Comparison of ENCODE assay signal across 17 mouse cellular contexts in genomic region chr10:39216142-39216904, GRCm38 (mm10). TPM values are rescaled to one million over a fixed set of nuclear protein-coding genes. Genes with fewer than 3 reads are reported as not detected.
DNase-seq lines count a peak whose midpoint lies in the region; ATAC-seq lines count a peak whose summit lies in the region.
"Had no signal": no experiment of that assay in that cellular context is flagged by ENCODE, and none has a peak within 500 bp of the region (broad histone marks: within the 10 kb centered on the region; RNA-seq: fewer than 3 reads in every experiment).

No protein-coding gene starts in this region.

- WGBS in liver, embryonic 13.5 days (ENCODE audit: insufficient replicate concordance): 70% methylated on average over 14 of the region's 14 CpGs
- WGBS in liver, embryonic 12.5 days (ENCODE audit: insufficient replicate concordance): 79% methylated on average over 14 of the region's 14 CpGs
- WGBS in intestine, embryonic 14.5 days: 69% methylated on average over 14 of the region's 14 CpGs
- 64% methylated on average over 14 of the region's 14 CpGs for WGBS in intestine, embryonic 16.5 days

- peak; percentile 26; the same call in 1 of the 2 replicates for ATAC-seq in liver, embryonic 13.5 days (ENCODE audit: low read depth)
- no peak for ATAC-seq in liver, embryonic 12.5 days
- ATAC-seq in intestine, embryonic 14.5 days (replicated peaks; ENCODE audit: low FRiP score, low TSS enrichment, low read depth): no peak
- peak; percentile 87 for ATAC-seq in intestine, embryonic 16.5 days
- ATAC-seq: activated CD4-positive, CD25-positive, alpha-beta regulatory T cell, adult 4 months; forebrain, embryonic 16.5 days; Patski had no signal

- H3K27me3 ChIP-seq in liver, embryonic 13.5 days: no peaks in the 10 kb centered on the region
- H3K27me3 ChIP-seq in liver, embryonic 12.5 days (replicated peaks): no peaks in the 10 kb centered on the region
- no peaks in the 10 kb centered on the region for H3K27me3 ChIP-seq in intestine, embryonic 14.5 days (replicated peaks; ENCODE audit: control insufficient read depth, insufficient read depth, low read length)
- H3K27me3 ChIP-seq in intestine, embryonic 16.5 days (replicated peaks; ENCODE audit: control insufficient read depth, insufficient read depth, low read length): no peaks in the 10 kb centered on the region
- H3K27me3 ChIP-seq: CH12.LX; embryonic facial prominence, embryonic 12.5 days; heart, embryonic 12.5 days; Patski had no signal

- H3K36me3 ChIP-seq in liver, embryonic 13.5 days: no peaks in the 10 kb centered on the region
- H3K36me3 ChIP-seq in liver, embryonic 12.5 days: no peaks in the 10 kb centered on the region
- H3K36me3 ChIP-seq in intestine, embryonic 14.5 days (ENCODE audit: control insufficient read depth, insufficient read depth, low read length): no peaks in the 10 kb centered on the region
- no peaks in the 10 kb centered on the region for H3K36me3 ChIP-seq in intestine, embryonic 16.5 days (ENCODE audit: control insufficient read depth, insufficient read depth, low read length)
- H3K36me3 ChIP-seq: embryonic facial prominence, embryonic 12.5 days; heart, embryonic 12.5 days had no signal

- no peak overlapping the region for H3K9ac ChIP-seq in liver, embryonic 13.5 days
- no peak overlapping the region for H3K9ac ChIP-seq in liver, embryonic 12.5 days
- H3K9ac ChIP-seq in intestine, embryonic 14.5 days (ENCODE audit: low read length): no peak overlapping the region
- H3K9ac ChIP-seq in intestine, embryonic 16.5 days (ENCODE audit: low read depth, low read length): no peak overlapping the region
- H3K9ac ChIP-seq: embryonic facial prominence, embryonic 12.5 days; heart, embryonic 12.5 days had no signal

- no peaks in the 10 kb centered on the region for H3K4me1 ChIP-seq in liver, embryonic 13.5 days (replicated peaks)
- H3K4me1 ChIP-seq in liver, embryonic 12.5 days: no peaks in the 10 kb centered on the region
- no peaks in the 10 kb centered on the region for H3K4me1 ChIP-seq in intestine, embryonic 14.5 days (replicated peaks; ENCODE audit: control insufficient read depth, insufficient read depth, low read length)
- H3K4me1 ChIP-seq in intestine, embryonic 16.5 days (ENCODE audit: control insufficient read depth, insufficient read depth, low read length): no peaks in the 10 kb centered on the region
- H3K4me1 ChIP-seq: heart, embryonic 12.5 days had no signal

- no peak overlapping the region for H3K4me3 ChIP-seq in liver, embryonic 13.5 days (replicated peaks)
- H3K4me3 ChIP-seq in liver, embryonic 12.5 days: no peak overlapping the region
- H3K4me3 ChIP-seq in intestine, embryonic 14.5 days (ENCODE audit: low read depth, low read length): no peak overlapping the region
- no peak overlapping the region for H3K4me3 ChIP-seq in intestine, embryonic 16.5 days (ENCODE audit: low read length)
- H3K4me3 ChIP-seq: embryonic facial prominence, embryonic 12.5 days; heart, embryonic 12.5 days had no signal

- no peak overlapping the region for H3K27ac ChIP-seq in liver, embryonic 13.5 days
- H3K27ac ChIP-seq in liver, embryonic 12.5 days: no peak overlapping the region
- no peak overlapping the region for H3K27ac ChIP-seq in intestine, embryonic 14.5 days (ENCODE audit: low read depth)
- H3K27ac ChIP-seq in intestine, embryonic 16.5 days (ENCODE audit: low read length): no peak overlapping the region
- H3K27ac ChIP-seq: embryonic facial prominence, embryonic 12.5 days had no signal

- no peaks in the 10 kb centered on the region for H3K9me3 ChIP-seq in liver, embryonic 13.5 days (replicated peaks)
- peaks cover 7% of the 10 kb centered on the region; the same call in 1 of the 2 replicates for H3K9me3 ChIP-seq in liver, embryonic 12.5 days (replicated peaks)
- no peaks in the 10 kb centered on the region for H3K9me3 ChIP-seq in intestine, embryonic 14.5 days (ENCODE audit: control insufficient read depth, low read length)
- peaks cover 5% of the 10 kb centered on the region; the same call in 1 of the 2 replicates for H3K9me3 ChIP-seq in intestine, embryonic 16.5 days (ENCODE audit: control insufficient read depth, low read length)

- no peak for DNase-seq in liver, embryonic 13.5 days
- DNase-seq in intestine, embryonic 14.5 days (ENCODE audit: low spot score): peak; percentile 45
- peak; percentile 8 for DNase-seq in yolk sac, embryonic 10.5 days (ENCODE audit: low spot score)
- DNase-seq in right cerebral cortex, postnatal 10 days (ENCODE audit: low spot score in 2 of 2): no peak
- DNase-seq: adrenal gland, postnatal 14 days; cerebellum, adult 11-12 months; cerebellum, adult 9-10 months; cerebellum, postnatal 25 days; gastrocnemius, postnatal 10 days had no signal

- H3K4me2 ChIP-seq in liver, embryonic 13.5 days: no peak overlapping the region
- H3K4me2 ChIP-seq in liver, embryonic 12.5 days: no peak overlapping the region
- no peak overlapping the region for H3K4me2 ChIP-seq in intestine, embryonic 14.5 days (ENCODE audit: low read length)
- H3K4me2 ChIP-seq in intestine, embryonic 16.5 days (ENCODE audit: low read depth, low read length): no peak overlapping the region; the same call in 1 of the 2 replicates
- H3K4me2 ChIP-seq: embryonic facial prominence, embryonic 12.5 days; heart, embryonic 12.5 days had no signal

RNA-seq across cellular contexts. Expression of gene Ccn6, which starts 52.7 kb away (rescaled TPM):
- polyA plus RNA-seq in liver, embryonic 13.5 days (2015; fragmentation: Nextera tagmentation; extraction: Ambion mirVana): 0.13 TPM in 1 of 2 replicates, not detected in the other
- polyA plus RNA-seq in liver, embryonic 12.5 days (2016; fragmentation: Nextera tagmentation; extraction: Ambion mirVana): not detected in 2 replicates
- 0.32 TPM in 1 of 2 replicates, not detected in the other for polyA plus RNA-seq in intestine, embryonic 14.5 days (2014; fragmentation: Nextera tagmentation; extraction: Ambion mirVana)
- polyA plus RNA-seq in intestine, embryonic 16.5 days (2015; fragmentation: Nextera tagmentation; extraction: Ambion mirVana): 0.16 and 0.20 TPM in 2 replicates
- polyA plus RNA-seq: activated CD4-positive, CD25-positive, alpha-beta regulatory T cell, adult 4 months; heart, embryonic 12.5 days had no signal

Comparison
In these comparisons a context has a peak if more than half of its experiments do, and no peak if none do; other contexts are left out.
1. ATAC-seq: peak in liver, embryonic 13.5 days (single experiment) and intestine, embryonic 16.5 days (single experiment); none in liver, embryonic 12.5 days (single experiment) and intestine, embryonic 14.5 days (single experiment).
2. DNase-seq: peak in intestine, embryonic 14.5 days (single experiment) and yolk sac, embryonic 10.5 days (single experiment); none in liver, embryonic 13.5 days (single experiment) and right cerebral cortex, postnatal 10 days (0 of 2).